ENCODE assay signal across 9 mouse cellular contexts in genomic region chr11:115552783-115553182, GRCm38 (mm10). TPM values are rescaled to one million over a fixed set of nuclear protein-coding genes. Genes with fewer than 3 reads are reported as not detected.
DNase-seq lines count a peak whose midpoint lies in the region; ATAC-seq and TF ChIP-seq lines count a peak whose summit lies in the region.
"Had no signal": no experiment of that assay in that cellular context is flagged by ENCODE, and none has a peak within 500 bp of the region (broad histone marks: within the 10 kb centered on the region; RNA-seq: fewer than 3 reads in every experiment).

No protein-coding gene starts in this region.

- no peak for ATAC-seq in Patski
- ATAC-seq in monocyte, adult 5-6 weeks (replicated peaks; ENCODE audit: insufficient number of reproducible peaks, low FRiP score, low TSS enrichment, poor library complexity, severe bottlenecking) = peak; percentile 66; the same call in 1 of the 2 replicates

- in situ Hi-C loops in Patski (cut with MboI; ENCODE audit: low pct_unique_long_range_greater_than_20kb) = no loop called here

- POLR2A ChIA-PET in Patski (lab: Charles Lee) = no interaction called here

- CTCF ChIA-PET in Patski (lab: Charles Lee) = interaction anchor here (0.7 to 0.8 kb wide), 2 partner anchors 9 to 20 kb away, joined by 3 to 5 read pairs; no protein-coding TSS in a partner anchor

- TF ChIP-seq CTCF in left cerebral cortex, adult 2 months (IDR thresholded peaks at IDR 0.05) = peak; percentile 61
- TF ChIP-seq CTCF in Patski (IDR thresholded peaks at IDR 0.05) = peak; percentile 69

- H3K27me3 ChIP-seq in Patski = peaks cover 12% of the 10 kb centered on the region
- H3K27me3 ChIP-seq: midbrain, embryonic 12.5 days had no signal

- intact Hi-C loops in left cerebral cortex, adult 2 months (cut with DNase I) = no loop called here
- intact Hi-C loops in left cerebral cortex, postnatal 10 days (cut with DNase I) = no loop called here

- no peak overlapping the region for H3K27ac ChIP-seq in left cerebral cortex, adult 2 months
- H3K27ac ChIP-seq: midbrain, embryonic 12.5 days had no signal

- H3K4me3 ChIP-seq in left cerebral cortex, adult 2 months = no peak overlapping the region
- H3K4me3 ChIP-seq: midbrain, embryonic 12.5 days had no signal

- DNase-seq in adrenal gland, postnatal 14 days = peak; percentile 33
- DNase-seq in adrenal gland, adult 2 months = no peak
- no peak for DNase-seq in left cerebral cortex, adult 2 months (ENCODE audit: extremely low spot score in 1 of 2, low spot score in 2 of 2)
- no peak for DNase-seq in left cerebral cortex, postnatal 10 days (ENCODE audit: extremely low spot score in 1 of 2, low spot score in 2 of 2)
- no peak for DNase-seq in Patski (ENCODE audit: low read depth, low spot score)
- no peak for DNase-seq in cerebellum, postnatal 4 days (ENCODE audit: low spot score in 2 of 2)
- no peak for DNase-seq in cerebellum, adult 8-10 months

RNA-seq across cellular contexts. Expression of gene Nup85, which starts 11.5 kb away (rescaled TPM):
- total RNA-seq in adrenal gland, postnatal 14 days (2021) = 40.7 and 52.8 TPM in 2 replicates
- 10 to 100 TPM; 32.5 to 46.0 TPM for total RNA-seq in adrenal gland, adult 2 months (2021)
- 24.7 and 28.9 TPM in 2 replicates for polyA plus RNA-seq in adrenal gland, adult 2 months (2012; rRNA removed)
- 10 to 100 TPM; 48.3 to 52.7 TPM for total RNA-seq in left cerebral cortex, adult 2 months (2021)
- total RNA-seq in left cerebral cortex, postnatal 10 days (2021) = 10 to 100 TPM; 43.9 to 51.2 TPM
- 78.9 TPM for polyA plus RNA-seq in Patski (2021)
- 44.3 to 90.7 TPM (median 75.8 TPM) in 3 replicates for total RNA-seq in monocyte, adult 5-6 weeks (2017)

RNA-seq across cellular contexts. Expression of gene Sumo2, which starts 16.7 kb away (rescaled TPM):
- 262 and 272 TPM in 2 replicates for total RNA-seq in adrenal gland, postnatal 14 days (2021)
- 100 to 1,000 TPM; 241 to 251 TPM for total RNA-seq in adrenal gland, adult 2 months (2021)
- polyA plus RNA-seq in adrenal gland, adult 2 months (2012; rRNA removed) = 15.9 and 18.9 TPM in 2 replicates
- 100 to 1,000 TPM; 274 TPM for total RNA-seq in left cerebral cortex, adult 2 months (2021)
- 100 to 1,000 TPM; 396 to 399 TPM for total RNA-seq in left cerebral cortex, postnatal 10 days (2021)
- polyA plus RNA-seq in Patski (2021) = 381 TPM
- total RNA-seq in monocyte, adult 5-6 weeks (2017) = 356 to 417 TPM (median 357 TPM) in 3 replicates

RNA-seq across cellular contexts. Expression of gene Jpt1, which starts 38.6 kb away (rescaled TPM):
- 99.8 and 101 TPM in 2 replicates for total RNA-seq in adrenal gland, postnatal 14 days (2021)
- 100 to 1,000 TPM in 1 of 2 experiments, 10 to 100 TPM in 1; 71.8 to 109 TPM for total RNA-seq in adrenal gland, adult 2 months (2021)
- 100 and 102 TPM in 2 replicates for polyA plus RNA-seq in adrenal gland, adult 2 months (2012; rRNA removed)
- total RNA-seq in left cerebral cortex, adult 2 months (2021) = 100 to 1,000 TPM; 158 to 161 TPM
- 100 to 1,000 TPM; 312 to 341 TPM for total RNA-seq in left cerebral cortex, postnatal 10 days (2021)
- 179 TPM for polyA plus RNA-seq in Patski (2021)
- total RNA-seq in monocyte, adult 5-6 weeks (2017) = 230 to 253 TPM (median 234 TPM) in 3 replicates

RNA-seq across cellular contexts. Expression of gene Mrps7, which starts 50.9 kb away (rescaled TPM):
- 81.0 and 87.7 TPM in 2 replicates for total RNA-seq in adrenal gland, postnatal 14 days (2021)
- total RNA-seq in adrenal gland, adult 2 months (2021) = 100 to 1,000 TPM in 1 of 2 experiments, 10 to 100 TPM in 1; 99.9 to 121 TPM
- polyA plus RNA-seq in adrenal gland, adult 2 months (2012; rRNA removed) = 31.8 and 33.5 TPM in 2 replicates
- 10 to 100 TPM; 51.5 to 51.7 TPM for total RNA-seq in left cerebral cortex, adult 2 months (2021)
- 10 to 100 TPM; 52.7 to 58.7 TPM for total RNA-seq in left cerebral cortex, postnatal 10 days (2021)
- polyA plus RNA-seq in Patski (2021) = 69.9 TPM
- 20.4 to 30.1 TPM (median 20.7 TPM) in 3 replicates for total RNA-seq in monocyte, adult 5-6 weeks (2017)

RNA-seq across cellular contexts. Expression of gene Gga3, which starts 51.1 kb away (rescaled TPM):
- total RNA-seq in adrenal gland, postnatal 14 days (2021) = 19.5 and 23.8 TPM in 2 replicates
- total RNA-seq in adrenal gland, adult 2 months (2021) = 10 to 100 TPM; 21.8 to 38.7 TPM
- polyA plus RNA-seq in adrenal gland, adult 2 months (2012; rRNA removed) = 22.6 and 38.9 TPM in 2 replicates
- 10 to 100 TPM; 83.9 to 95.1 TPM for total RNA-seq in left cerebral cortex, adult 2 months (2021)
- total RNA-seq in left cerebral cortex, postnatal 10 days (2021) = 10 to 100 TPM; 51.4 to 65.1 TPM
- polyA plus RNA-seq in Patski (2021) = 31.0 TPM
- 32.1 to 47.8 TPM (median 37.8 TPM) in 3 replicates for total RNA-seq in monocyte, adult 5-6 weeks (2017)
